ENCODE assay signal across 19 mouse cellular contexts in genomic region chr2:7796415-7796814, GRCm38 (mm10).
"Had no signal": no experiment of that assay in that cellular context is flagged by ENCODE, and none has a peak within 500 bp of the region (broad histone marks: within the 10 kb centered on the region; RNA-seq: fewer than 3 reads in every experiment).

No protein-coding gene starts in this region.

- DNase-seq: kidney, adult 8-10 months; kidney, postnatal 14 days; kidney, postnatal 4 days; layer of hippocampus, adult 9-11 months; liver, embryonic 13.5 days; lung, adult 2 months; lung, postnatal 14 days; lung, postnatal 4 days; right cerebral cortex, postnatal 25 days; spleen, adult 18-20 months; thymus, postnatal 25 days had no signal

- H3K27ac ChIP-seq: kidney, embryonic 15.5 days; left cerebral cortex, adult 2 months; liver, embryonic 13.5 days; midbrain, embryonic 12.5 days; midbrain, embryonic 15.5 days; neural tube, embryonic 13.5 days; stomach, embryonic 15.5 days had no signal

- H3K9me3 ChIP-seq: kidney, embryonic 15.5 days; liver, embryonic 13.5 days; midbrain, embryonic 12.5 days; midbrain, embryonic 15.5 days; neural tube, embryonic 13.5 days; stomach, embryonic 15.5 days had no signal

- H3K27me3 ChIP-seq: kidney, embryonic 15.5 days; liver, embryonic 13.5 days; midbrain, embryonic 12.5 days; midbrain, embryonic 15.5 days; neural tube, embryonic 13.5 days; stomach, embryonic 15.5 days had no signal

- ATAC-seq: intestine, postnatal 0 days; midbrain, embryonic 15.5 days had no signal

- H3K4me3 ChIP-seq: kidney, embryonic 15.5 days; left cerebral cortex, adult 2 months; liver, embryonic 13.5 days; midbrain, embryonic 12.5 days; midbrain, embryonic 15.5 days; myocyte; neural tube, embryonic 13.5 days; stomach, embryonic 15.5 days had no signal

- H3K36me3 ChIP-seq: kidney, embryonic 15.5 days; liver, embryonic 13.5 days; midbrain, embryonic 12.5 days; midbrain, embryonic 15.5 days; neural tube, embryonic 13.5 days; stomach, embryonic 15.5 days had no signal

- H3K9ac ChIP-seq: kidney, embryonic 15.5 days; liver, embryonic 13.5 days; midbrain, embryonic 12.5 days; midbrain, embryonic 15.5 days; neural tube, embryonic 13.5 days; stomach, embryonic 15.5 days had no signal

- H3K4me1 ChIP-seq: kidney, embryonic 15.5 days; liver, embryonic 13.5 days; midbrain, embryonic 12.5 days; midbrain, embryonic 15.5 days; neural tube, embryonic 13.5 days; stomach, embryonic 15.5 days had no signal

- H3K4me2 ChIP-seq: kidney, embryonic 15.5 days; liver, embryonic 13.5 days; midbrain, embryonic 12.5 days; midbrain, embryonic 15.5 days; neural tube, embryonic 13.5 days; stomach, embryonic 15.5 days had no signal
